Mouse (Mus musculus) E14TG2a.4 (cell line): ENCODE data around the gene Hck.

Source experiments
- H3K27me3 ChIP-seq: 2 replicates; pipeline ENCODE4 v1.6.1; 2014; ENCODE audit warnings: low read length, control low read depth; ENCODE audit not compliant: insufficient read depth
- H3K36me3 ChIP-seq: 2 replicates; pipeline ENCODE4 v1.6.1; 2014; ENCODE audit warnings: low read length, control low read depth; ENCODE audit not compliant: insufficient read depth
- H3K4me1 ChIP-seq: replicated peaks from 2 replicates; pipeline ENCODE4 v1.6.1; 2014; ENCODE audit warnings: low read depth, low read length, control low read depth
- H3K4me3 ChIP-seq: replicated peaks from 2 replicates; pipeline ENCODE4 v1.5.1; 2014; ENCODE audit warnings: mild to moderate bottlenecking, low read length
- H3K9me3 ChIP-seq: 2 replicates; pipeline ENCODE4 v1.6.1; 2014; ENCODE audit warnings: low read length, control low read depth
- CTCF ChIP-seq: conservative IDR thresholded peaks from 2 replicates; pipeline ENCODE4 v1.5.1; 2014; ENCODE audit warnings: low read length
- NANOG ChIP-seq: IDR thresholded peaks from 2 replicates; pipeline ENCODE4 v1.6.1; 2014; ENCODE audit warnings: borderline replicate concordance, low read length, mixed read lengths
- POU5F1 ChIP-seq: IDR thresholded peaks from 2 replicates; pipeline ENCODE4 v1.6.1; 2014; ENCODE audit warnings: low read length, borderline replicate concordance

The Hck gene

GRCm38 (mm10) chr2:153108313-153109264 lies at the start of gene Hck:
Hck (plus strand) TSS chr2:153108468.
- no peaks in the 10 kb centered on the region for H3K9me3 ChIP-seq
- peaks cover 44% of the 10 kb centered on the region for H3K36me3 ChIP-seq
- H3K4me1 ChIP-seq, result peaks cover 87% of the 10 kb centered on the region
- 0 out of 2 replicates have a peak, but pooled peaks cover 2% of the 10 kb centered on the region for H3K27me3 ChIP-seq
- H3K4me3 ChIP-seq, result peak within 1 kb of the TSS; percentile 93
- TF ChIP-seq NANOG, result no peak
- no peak for TF ChIP-seq POU5F1
- TF ChIP-seq CTCF, result no peak

- no peaks in the 10 kb centered on the region for H3K36me3 ChIP-seq
- peaks cover 41% of the 10 kb centered on the region for H3K27me3 ChIP-seq
- peak overlapping the region; percentile 56 for H3K4me3 ChIP-seq
- TF ChIP-seq NANOG (no peak), CTCF (no peak), POU5F1 (no peak)
- no peaks in the 10 kb centered on the region for H3K9me3 ChIP-seq
- peaks cover 32% of the 10 kb centered on the region for H3K4me1 ChIP-seq
These were observed 48.1 kb upstream of the Hck start for GRCm38 (mm10) chr2:153060216-153060615.

GRCm38 (mm10) chr2:153063394-153063793 lies 44.9 kb upstream of the Hck start:
- H3K36me3 ChIP-seq, result no peaks in the 10 kb centered on the region
- H3K27me3 ChIP-seq, result peaks cover 45% of the 10 kb centered on the region
- H3K9me3 ChIP-seq, result no peaks in the 10 kb centered on the region
- H3K4me3 ChIP-seq, result no peak overlapping the region
- H3K4me1 ChIP-seq, result peaks cover 58% of the 10 kb centered on the region
- TF ChIP-seq POU5F1, result no peak
- no peak for TF ChIP-seq CTCF
- no peak for TF ChIP-seq NANOG

GRCm38 (mm10) chr2:153064190-153064970 lies 43.9 kb upstream of the Hck start:
- H3K36me3 ChIP-seq, result no peaks in the 10 kb centered on the region

GRCm38 (mm10) chr2:153065747-153066508 lies 42.3 kb upstream of the Hck start, which contains the start of gene Ccm2l:
Ccm2l (plus strand) TSS chr2:153065955.
- Histone ChIP-seq H3K36me3 (no peaks in the 10 kb centered on the region), H3K9me3 (no peaks in the 10 kb centered on the region), H3K27me3 (peaks cover 53% of the 10 kb centered on the region), H3K4me1 (peaks cover 57% of the 10 kb centered on the region), H3K4me3 (peak within 1 kb of the TSS; percentile 5)
- no peak for TF ChIP-seq NANOG
- TF ChIP-seq CTCF, result no peak
- TF ChIP-seq POU5F1, result no peak

More at GRCm38 (mm10) chr2:153064190-153064970, 43.9 kb upstream of the Hck start:
- H3K27me3 ChIP-seq, result peaks cover 40% of the 10 kb centered on the region
- peaks cover 58% of the 10 kb centered on the region for H3K4me1 ChIP-seq
- H3K4me3 ChIP-seq, result no peak overlapping the region
- TF ChIP-seq POU5F1 (no peak), NANOG (no peak), CTCF (no peak)
- H3K9me3 ChIP-seq, result no peaks in the 10 kb centered on the region

GRCm38 (mm10) chr2:153066991-153067390 lies 41.3 kb upstream of the Hck start:
- TF ChIP-seq NANOG, result no peak
- TF ChIP-seq POU5F1, result no peak
- no peak for TF ChIP-seq CTCF
- Histone ChIP-seq H3K36me3 (no peaks in the 10 kb centered on the region), H3K9me3 (no peaks in the 10 kb centered on the region), H3K4me1 (peaks cover 64% of the 10 kb centered on the region), H3K27me3 (peaks cover 57% of the 10 kb centered on the region), H3K4me3 (no peak overlapping the region)

GRCm38 (mm10) chr2:153070762-153071490 lies 37.3 kb upstream of the Hck start:
- peaks cover 47% of the 10 kb centered on the region for H3K4me1 ChIP-seq
- H3K4me3 ChIP-seq, result peak overlapping the region; percentile 74
- TF ChIP-seq CTCF (peak; percentile 52), NANOG (no peak)
- H3K36me3 ChIP-seq, result no peaks in the 10 kb centered on the region
- peaks cover 88% of the 10 kb centered on the region for H3K27me3 ChIP-seq
- no peaks in the 10 kb centered on the region for H3K9me3 ChIP-seq
